Mouse (Mus musculus) neural tube, embryonic 14.5 days (tissue): Measurements from ENCODE around the gene Timm9. TPM values are rescaled to one million over a fixed set of nuclear protein-coding genes. Genes with fewer than 3 reads are reported as not detected.

ENCODE experiments used
- ATAC-seq: fragments of 200-750 bp; cut with Nextera tagmentation; 2 replicates; pipeline ENCODE4 v1.8.0; 2017; ENCODE audit warnings: low read depth, mild to moderate bottlenecking, moderate TSS enrichment, moderate library complexity
- H3K27ac ChIP-seq: fragments of 300-500 bp; sonication (generic); 2 replicates; pipeline ENCODE4 v1.5.1; 2014; ENCODE audit warnings: low read depth, mild to moderate bottlenecking, control low read depth, low read length, moderate library complexity, mixed read lengths
- H3K27me3 ChIP-seq: fragments of 300-500 bp; sonication (generic); 2 replicates; pipeline ENCODE4 v1.6.1; 2014; ENCODE audit warnings: low read length; ENCODE audit not compliant: control insufficient read depth, insufficient read depth
- H3K36me3 ChIP-seq: fragments of 300-500 bp; sonication (generic); 2 replicates; pipeline ENCODE4 v1.6.1; 2014; ENCODE audit warnings: low read length, mixed read lengths; ENCODE audit not compliant: control insufficient read depth, insufficient read depth
- H3K4me1 ChIP-seq: fragments of 300-500 bp; sonication (generic); 2 replicates; pipeline ENCODE4 v1.6.1; 2014; ENCODE audit warnings: low read length; ENCODE audit not compliant: control insufficient read depth, insufficient read depth
- H3K4me2 ChIP-seq: fragments of 300-500 bp; sonication (generic); 2 replicates; pipeline ENCODE4 v1.6.1; 2014; ENCODE audit warnings: mild to moderate bottlenecking, low read depth, low read length, control low read depth
- H3K4me3 ChIP-seq: fragments of 300-500 bp; sonication (generic); 2 replicates; pipeline ENCODE4 v1.5.1; 2014; ENCODE audit warnings: low read depth, low read length, control low read depth, mixed read lengths
- H3K9ac ChIP-seq: fragments of 300-500 bp; sonication (generic); replicated peaks from 2 replicates; pipeline ENCODE4 v1.6.1; 2014; ENCODE audit warnings: low read depth, mild to moderate bottlenecking, control low read depth, low read length, mixed read lengths
- H3K9me3 ChIP-seq: fragments of 300-500 bp; sonication (generic); 2 replicates; pipeline ENCODE4 v1.6.1; 2016; ENCODE audit warnings: low read length; ENCODE audit not compliant: control insufficient read depth
- WGBS: fragments of 180-500 bp; shearing (Covaris S2); extraction: QIAGEN DNeasy Blood & Tissue Kit; methylation state at CpG from one replicate; pipeline ENCODE4 v1.1.7; 2014; 5-methylcytosine and 5-hydroxymethylcytosine counted together
- polyA plus RNA-seq: library from polyadenylated mRNA; unstranded; fragments of >200 nt; fragmentation: Nextera tagmentation; extraction: Ambion mirVana; gene quantifications from 2 replicates; pipeline ENCODE4 v1.2.1, GENCODE M21; 2014

Timm9 gene
- polyA plus RNA-seq = 116 and 140 TPM in 2 replicates

DNA sequence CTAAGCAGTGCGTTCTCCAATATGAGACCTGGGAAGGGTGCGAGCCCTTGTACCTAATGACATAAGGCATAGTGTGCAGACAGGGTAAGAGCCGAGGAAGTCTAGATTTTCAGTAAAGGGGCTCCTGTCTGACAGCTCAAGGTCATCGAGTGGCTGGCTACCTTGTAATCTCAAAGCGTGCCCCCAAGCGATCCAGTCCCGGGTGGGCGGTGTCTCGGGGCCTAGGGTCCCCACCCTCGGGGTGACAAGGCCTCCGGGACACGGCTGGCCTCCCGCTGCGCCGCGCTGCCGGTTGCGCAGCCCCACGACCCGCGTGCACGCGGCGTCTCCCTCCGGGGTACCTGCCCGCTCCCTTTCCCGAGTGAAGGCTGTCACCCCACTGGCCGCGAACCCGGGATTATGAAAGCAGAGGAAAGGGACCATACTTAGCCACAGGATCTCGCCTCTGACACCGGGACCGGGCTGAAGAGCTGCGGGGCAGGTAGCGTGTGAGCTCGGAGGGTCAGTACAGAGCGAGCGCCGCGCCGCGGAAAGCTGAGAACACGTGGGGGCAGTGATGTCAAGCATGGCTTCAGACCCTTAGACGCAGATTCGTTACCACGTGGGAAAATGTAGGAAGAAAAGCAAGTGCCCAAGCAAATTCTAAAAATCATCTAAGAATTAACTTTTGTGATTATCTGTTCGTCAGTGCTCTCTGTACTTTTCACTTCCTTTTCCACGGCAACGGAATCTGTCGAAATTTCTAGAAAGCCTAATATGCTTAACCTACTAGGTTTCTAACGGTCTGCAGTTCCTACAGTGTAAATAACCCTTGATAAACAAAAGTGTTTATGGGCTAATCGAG lies at the start of gene Timm9, which contains the start of gene 2700049A03Rik:
Gene Timm9 (minus strand): TSS at position 555 of the 844 bp plus-strand sequence.
Gene 2700049A03Rik (plus strand): TSS at position 719 of the 844 bp plus-strand sequence.
- H3K27ac ChIP-seq = peak within 1 kb of the TSS; percentile 69
- peak; percentile 95 for ATAC-seq
- peak within 1 kb of the TSS; percentile 84 for H3K4me2 ChIP-seq
- H3K27me3 ChIP-seq = no peaks in the 10 kb centered on the region
- H3K4me1 ChIP-seq = peaks cover 19% of the 10 kb centered on the region
- WGBS = under 1% methylated on average over 52 of the region's 52 CpGs
- peak within 1 kb of the TSS; percentile 87 for H3K9ac ChIP-seq
- H3K4me3 ChIP-seq = peak within 1 kb of the TSS; percentile 95
- 0 out of 2 replicates have a peak, but pooled peaks cover 5% of the 10 kb centered on the region for H3K36me3 ChIP-seq
- H3K9me3 ChIP-seq = no peaks in the 10 kb centered on the region

DNA sequence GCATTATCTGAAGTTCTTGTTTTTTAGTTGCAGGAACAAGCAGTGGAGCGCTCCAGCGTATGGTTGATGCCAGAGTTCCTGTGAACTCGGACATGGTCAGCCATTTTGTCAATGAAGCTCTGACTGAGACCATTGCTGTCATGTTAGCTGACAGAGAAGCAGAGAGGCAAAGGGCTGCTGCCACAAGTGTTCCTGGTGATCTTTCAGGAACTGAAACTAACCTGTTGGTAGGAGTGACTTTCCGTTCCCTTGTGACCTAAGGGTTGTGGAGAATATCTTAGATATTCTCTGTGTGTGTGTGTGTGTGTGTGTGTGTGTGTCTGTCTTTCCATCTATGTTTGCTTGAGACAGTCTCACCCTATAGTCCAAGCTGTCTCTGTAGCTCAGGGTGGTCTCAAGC lies 47.9 kb upstream of the Timm9 start:
- no peak for ATAC-seq
- no peak overlapping the region for H3K4me3 ChIP-seq
- 97% methylated on average over 4 of the region's 4 CpGs for WGBS
- H3K27ac ChIP-seq = no peak overlapping the region
- no peak overlapping the region for H3K9ac ChIP-seq
- H3K27me3 ChIP-seq = no peaks in the 10 kb centered on the region
- H3K4me1 ChIP-seq = no peaks in the 10 kb centered on the region
- H3K9me3 ChIP-seq = no peaks in the 10 kb centered on the region
- H3K4me2 ChIP-seq = no peak overlapping the region
- H3K36me3 ChIP-seq = peaks cover 34% of the 10 kb centered on the region

DNA sequence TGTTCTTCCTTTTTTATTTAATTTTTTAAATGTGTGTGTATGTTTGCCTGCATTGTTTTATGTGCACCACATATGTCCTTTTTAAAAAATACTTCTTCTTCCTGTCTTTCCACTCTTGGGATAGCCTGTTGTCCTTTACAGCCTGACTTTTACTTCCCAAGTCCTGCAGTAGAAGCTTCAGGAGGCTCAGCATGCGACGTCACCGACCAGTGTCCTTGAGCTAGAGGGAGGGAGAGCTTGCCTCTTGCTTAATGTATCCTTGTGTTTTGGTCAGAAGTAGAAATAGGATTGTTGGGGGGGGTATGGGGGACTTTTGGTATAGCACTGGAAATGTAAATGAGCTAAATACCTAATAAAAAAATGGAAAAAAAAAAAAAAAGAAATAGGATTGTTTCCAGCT lies 47.3 kb upstream of the Timm9 start:
- H3K9me3 ChIP-seq = no peaks in the 10 kb centered on the region
- WGBS = 99% methylated on average over 3 of the region's 3 CpGs
- no peaks in the 10 kb centered on the region for H3K27me3 ChIP-seq
- no peak overlapping the region for H3K4me3 ChIP-seq
- peaks cover 33% of the 10 kb centered on the region for H3K36me3 ChIP-seq
- no peak overlapping the region for H3K9ac ChIP-seq
- no peak overlapping the region for H3K4me2 ChIP-seq
- ATAC-seq = no peak
- no peak overlapping the region for H3K27ac ChIP-seq
- no peaks in the 10 kb centered on the region for H3K4me1 ChIP-seq

DNA sequence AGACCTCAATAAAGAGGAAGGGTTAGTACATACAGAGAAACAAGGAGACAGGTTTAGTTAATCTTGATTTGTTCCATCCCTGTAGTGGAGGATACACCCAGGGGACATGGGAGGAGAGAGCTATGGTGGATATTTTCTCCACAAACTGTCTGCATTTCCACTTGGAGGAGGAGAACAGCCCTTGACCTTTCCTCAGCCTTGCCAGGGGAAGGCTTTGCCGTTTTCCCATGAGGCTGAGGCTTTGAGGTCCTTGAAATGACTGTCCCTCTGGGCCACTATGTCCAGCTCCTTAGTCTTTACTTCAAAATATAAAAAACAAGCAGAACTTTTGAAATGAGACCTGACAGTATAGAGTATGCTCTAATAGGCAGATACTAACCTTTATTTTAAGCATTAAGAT lies 33.4 kb upstream of the Timm9 start:
- no peak overlapping the region for H3K4me3 ChIP-seq
- H3K4me1 ChIP-seq = no peaks in the 10 kb centered on the region
- no peaks in the 10 kb centered on the region for H3K27me3 ChIP-seq
- H3K4me2 ChIP-seq = no peak overlapping the region
- H3K9ac ChIP-seq = no peak overlapping the region
- no peak overlapping the region for H3K27ac ChIP-seq
- no peak for ATAC-seq
- no peaks in the 10 kb centered on the region for H3K9me3 ChIP-seq
- 83% methylated on average over 1 of the region's 1 CpGs for WGBS
- H3K36me3 ChIP-seq = peaks cover 35% of the 10 kb centered on the region

DNA sequence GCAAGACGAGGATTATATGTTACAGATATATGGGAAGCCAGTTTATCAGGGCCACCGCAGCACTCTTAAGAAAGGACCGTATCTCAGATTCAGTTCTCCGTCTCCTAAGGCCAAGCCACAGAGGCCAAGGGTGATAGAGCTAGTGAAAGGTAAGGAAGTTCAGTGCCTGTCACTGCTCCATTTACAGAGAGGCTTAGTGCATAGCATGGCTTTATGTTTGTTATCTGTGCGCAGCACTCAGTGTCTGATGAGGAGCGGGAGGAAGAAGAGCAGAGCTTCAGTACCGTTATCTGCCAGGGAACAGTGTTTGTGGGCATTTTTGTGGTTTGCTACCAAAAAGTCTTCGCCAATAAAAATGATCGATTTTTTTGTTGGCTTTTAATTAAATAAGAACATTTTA lies 27.9 kb upstream of the Timm9 start:
- Histone ChIP-seq H3K9me3 (no peaks in the 10 kb centered on the region), H3K4me3 (no peak overlapping the region), H3K9ac (no peak overlapping the region), H3K27ac (no peak overlapping the region), H3K4me1 (no peaks in the 10 kb centered on the region), H3K27me3 (no peaks in the 10 kb centered on the region), H3K4me2 (no peak overlapping the region), H3K36me3 (peaks cover 40% of the 10 kb centered on the region)
- ATAC-seq = no peak
- 96% methylated on average over 9 of the region's 9 CpGs for WGBS

DNA sequence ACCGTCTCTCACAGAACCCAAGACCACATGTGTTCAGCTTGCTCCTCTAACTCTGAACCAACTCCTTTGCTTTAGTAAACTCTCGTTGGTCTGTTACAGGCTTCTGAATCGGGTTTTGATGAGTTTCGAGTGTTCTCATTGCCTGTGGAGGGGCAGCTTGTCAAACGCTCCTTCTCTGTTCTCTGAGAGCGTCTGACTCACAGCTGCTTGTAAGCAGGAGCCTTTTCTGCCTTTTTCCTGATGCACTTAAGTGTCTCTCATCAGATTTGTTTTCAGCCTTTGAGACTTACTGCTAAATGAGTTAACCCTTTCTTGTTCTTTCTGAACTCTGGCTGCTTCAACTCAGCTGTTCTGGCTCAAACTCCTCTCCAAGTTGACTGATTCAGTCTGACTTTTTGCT lies 21.5 kb upstream of the Timm9 start:
- ATAC-seq = no peak
- Histone ChIP-seq H3K9ac (no peak overlapping the region), H3K4me2 (no peak overlapping the region), H3K27me3 (no peaks in the 10 kb centered on the region), H3K27ac (no peak overlapping the region), H3K4me3 (no peak overlapping the region), H3K4me1 (no peaks in the 10 kb centered on the region), H3K36me3 (peaks cover 55% of the 10 kb centered on the region), H3K9me3 (no peaks in the 10 kb centered on the region)
- 93% methylated on average over 6 of the region's 6 CpGs for WGBS

DNA sequence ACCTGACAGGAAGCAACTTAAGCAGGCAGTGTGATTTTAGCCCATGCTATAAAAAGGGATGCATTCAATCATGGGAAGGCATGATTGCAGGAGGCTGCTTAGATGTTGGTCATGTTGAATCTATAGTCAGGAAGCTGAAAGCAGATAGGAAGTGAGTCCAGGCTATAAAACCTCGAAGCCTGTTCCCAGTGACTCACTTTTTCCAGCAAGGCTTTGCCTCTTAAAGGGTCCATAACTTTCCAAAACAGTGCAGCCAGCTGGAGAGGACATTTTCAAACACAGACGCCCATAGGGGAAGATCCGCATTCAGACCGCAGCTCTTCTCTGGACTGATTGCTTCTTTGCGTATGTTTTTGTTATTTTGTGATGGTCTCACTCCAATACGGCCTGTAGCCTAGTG lies 18.5 kb upstream of the Timm9 start:
- Histone ChIP-seq H3K4me3 (no peak overlapping the region), H3K4me1 (no peaks in the 10 kb centered on the region), H3K36me3 (peaks cover 62% of the 10 kb centered on the region), H3K4me2 (no peak overlapping the region), H3K27ac (no peak overlapping the region), H3K9me3 (no peaks in the 10 kb centered on the region), H3K27me3 (no peaks in the 10 kb centered on the region), H3K9ac (no peak overlapping the region)
- ATAC-seq = no peak
- 95% methylated on average over 6 of the region's 6 CpGs for WGBS

DNA sequence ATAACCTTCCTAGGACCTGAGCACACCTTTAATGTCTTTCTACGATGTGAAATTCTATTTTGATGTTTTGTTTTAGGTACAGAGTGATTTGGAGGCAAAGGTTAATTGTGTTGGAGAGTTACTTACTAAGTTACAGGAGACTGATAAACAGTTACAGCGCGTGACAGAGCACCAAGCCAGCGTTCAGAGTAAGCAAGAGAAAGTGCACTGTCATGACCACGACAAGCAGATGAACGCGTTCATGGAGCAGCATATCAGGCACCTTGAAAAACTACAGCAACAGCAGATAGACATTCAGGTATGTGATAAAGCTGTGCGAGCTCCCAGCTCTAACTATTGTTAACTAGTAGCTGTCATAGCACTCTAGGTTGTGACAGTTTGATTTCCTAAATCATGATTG lies 13.7 kb upstream of the Timm9 start:
- 97% methylated on average over 8 of the region's 8 CpGs for WGBS
- Histone ChIP-seq H3K9me3 (no peaks in the 10 kb centered on the region), H3K4me3 (no peak overlapping the region), H3K4me2 (no peak overlapping the region), H3K4me1 (no peaks in the 10 kb centered on the region), H3K27ac (no peak overlapping the region), H3K9ac (no peak overlapping the region), H3K36me3 (peaks cover 48% of the 10 kb centered on the region), H3K27me3 (no peaks in the 10 kb centered on the region)
- ATAC-seq = no peak

DNA sequence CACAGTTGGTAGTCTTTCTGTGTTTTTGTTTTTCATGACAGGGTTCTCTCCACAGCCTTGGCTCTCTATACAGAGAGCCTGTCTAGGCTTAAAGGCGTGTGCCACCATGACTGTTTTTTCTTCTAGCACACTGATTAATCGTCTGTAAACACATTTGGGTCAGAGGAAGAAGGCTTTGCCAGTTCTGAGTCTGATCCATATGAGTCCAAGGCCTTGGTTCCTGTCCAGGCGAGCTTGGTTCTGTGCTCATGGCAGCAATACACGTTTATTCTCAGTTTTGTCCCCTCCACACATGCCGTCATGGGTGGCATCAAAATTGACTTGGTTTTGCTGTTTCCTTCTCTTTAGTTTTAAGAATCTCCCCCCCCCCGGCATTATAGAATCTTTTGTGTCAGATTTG lies 13.0 kb upstream of the Timm9 start:
- peaks cover 42% of the 10 kb centered on the region for H3K36me3 ChIP-seq
- H3K27ac ChIP-seq = no peak overlapping the region
- 93% methylated on average over 6 of the region's 6 CpGs for whole genome bisulfite sequencing
- H3K4me2 ChIP-seq = no peak overlapping the region
- no peak overlapping the region for H3K4me3 ChIP-seq
- H3K27me3 ChIP-seq = no peaks in the 10 kb centered on the region
- H3K4me1 ChIP-seq = no peaks in the 10 kb centered on the region
- ATAC-seq = no peak
- no peak overlapping the region for H3K9ac ChIP-seq
- no peaks in the 10 kb centered on the region for H3K9me3 ChIP-seq
